Mouse (Mus musculus): Measurements from ENCODE around the gene Ndufa7. TPM values are rescaled to one million over a fixed set of nuclear protein-coding genes. Genes with fewer than 3 reads are reported as not detected.

Ndufa7 gene
- total RNA-seq (2023), result 142 to 168 TPM (median 145 TPM) in 4 replicates

DNA sequence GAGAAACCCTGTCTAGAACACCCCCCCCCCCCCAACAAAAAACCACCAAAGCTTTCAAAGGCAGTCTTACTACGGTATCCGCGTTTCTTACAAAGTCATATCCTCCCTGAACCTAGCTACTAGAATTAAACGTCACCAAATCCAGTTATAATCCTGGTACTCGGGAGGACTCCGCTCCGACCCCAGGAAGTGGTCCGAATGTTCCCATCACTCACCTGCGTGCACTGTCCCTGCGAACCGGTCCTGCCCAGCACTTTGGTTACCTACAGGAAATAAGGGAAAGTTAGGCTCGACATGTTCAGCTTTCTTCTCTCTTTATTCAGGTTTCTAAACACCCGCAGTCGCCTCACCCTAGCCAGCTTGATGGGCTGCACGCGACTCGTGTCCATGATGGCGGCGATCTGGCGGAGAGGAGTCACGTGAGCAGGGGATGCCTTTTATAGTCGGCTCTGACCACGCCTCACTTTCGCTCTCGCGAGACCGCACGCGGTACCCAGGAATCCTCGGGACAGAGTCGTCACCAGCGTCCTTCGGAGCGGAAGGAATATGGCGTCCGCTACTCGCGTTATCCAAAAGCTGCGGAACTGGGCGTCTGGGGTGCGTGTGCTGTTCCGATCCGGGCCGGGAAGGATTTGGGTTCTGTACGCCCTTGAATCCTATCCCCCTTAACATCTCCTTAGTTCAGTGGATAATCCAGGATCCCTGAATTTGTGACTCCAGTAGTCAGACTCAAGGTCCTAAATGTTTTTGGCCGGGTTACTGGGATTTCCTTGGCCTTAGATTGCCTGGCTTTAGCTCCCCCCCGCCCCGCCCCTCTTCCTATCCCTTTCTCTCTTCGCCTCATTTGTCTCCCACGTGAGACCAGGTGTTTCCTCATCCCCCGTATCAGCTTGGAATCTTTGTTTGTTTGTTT, at the start of gene Ndufa7, which contains the start of gene Rps28:
TSS of gene Ndufa7 (plus strand) at position 489 of the 913 bp plus-strand sequence.
TSS of gene Rps28 (minus strand) at position 479 of the 913 bp plus-strand sequence.

DNA sequence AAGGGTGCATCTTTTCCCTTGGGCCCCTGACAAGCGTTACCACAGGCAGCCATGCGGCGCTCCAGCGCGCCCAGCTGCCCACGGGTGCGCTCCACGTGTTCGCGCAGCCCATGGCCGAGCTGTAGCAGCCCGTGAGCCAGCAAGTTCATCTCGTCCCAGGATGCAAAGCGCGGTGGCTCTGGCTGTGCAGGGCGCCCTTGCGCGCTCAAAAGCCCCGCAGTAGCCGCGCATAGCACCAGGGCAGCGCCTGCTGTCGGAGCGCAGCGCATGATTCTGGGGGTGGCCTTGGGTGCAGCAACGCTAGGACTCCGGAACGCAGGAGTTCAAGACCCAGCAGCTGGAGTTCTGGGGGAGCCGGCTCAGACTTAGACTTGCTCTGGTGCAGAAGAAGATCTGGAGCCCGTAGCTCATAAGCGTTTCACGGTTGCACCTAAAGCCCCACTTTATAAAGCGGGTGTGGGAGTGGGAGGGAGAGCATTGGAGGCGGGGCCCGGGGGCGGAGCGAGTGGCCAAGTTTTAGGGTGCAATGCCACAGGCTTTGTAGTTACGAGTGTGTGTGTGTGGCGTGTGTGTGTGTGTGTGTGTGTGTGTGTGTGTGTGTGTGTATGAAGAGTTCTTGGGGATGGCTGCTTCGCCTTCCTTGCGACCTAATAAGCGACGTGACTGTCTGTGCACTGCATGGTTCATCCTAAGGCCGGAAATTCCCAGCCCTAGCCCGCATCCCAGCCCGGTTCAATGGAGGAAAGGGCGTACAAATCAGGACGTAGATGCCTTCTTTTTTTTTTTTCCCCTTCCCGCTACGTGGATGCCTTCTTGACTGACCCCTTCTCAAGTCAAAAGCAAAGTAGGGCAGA, 43.0 kb upstream of the Ndufa7 start, which contains the start of gene Angptl4:
TSS of gene Angptl4 (minus strand) at position 707 of the 854 bp plus-strand sequence.

DNA sequence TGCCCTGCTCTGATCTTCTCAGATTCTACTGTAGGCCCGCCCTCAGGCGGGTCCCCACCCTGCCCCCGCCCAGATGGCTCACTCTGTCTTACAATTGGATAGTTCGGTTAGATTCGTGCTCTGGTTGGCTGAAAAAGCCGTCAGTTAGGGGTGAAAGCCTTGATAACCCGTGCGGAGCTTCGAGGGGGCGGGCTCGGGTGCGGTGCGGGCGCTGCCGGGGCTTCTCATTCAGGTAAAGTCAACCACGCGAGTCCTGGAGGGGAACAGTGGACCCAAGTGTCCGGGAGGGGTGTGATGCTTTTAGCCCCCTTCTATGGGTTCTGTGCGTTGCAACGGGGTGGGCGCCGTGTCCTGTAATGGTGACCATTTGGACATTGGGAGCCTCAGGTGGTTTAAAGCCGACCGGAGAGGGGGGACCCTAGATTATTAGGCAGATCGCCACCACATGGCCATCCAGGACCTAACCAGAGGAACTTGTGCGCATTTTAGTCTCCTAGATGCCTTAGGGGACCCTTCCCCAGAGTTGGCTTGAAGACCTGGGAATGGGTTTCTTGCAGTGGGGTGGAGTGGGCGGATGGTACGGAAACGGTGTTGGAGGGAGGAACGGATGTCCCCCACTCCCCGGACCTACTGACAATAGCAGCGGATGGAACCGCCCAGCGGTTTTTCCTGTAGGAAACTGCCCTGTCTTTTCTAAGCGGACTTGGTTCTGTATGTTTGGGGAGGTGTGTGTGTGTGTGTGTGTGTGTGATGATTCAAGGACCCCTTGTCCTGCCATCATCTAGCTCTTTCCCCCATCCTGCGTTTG, 13.8 kb upstream of the Ndufa7 start, which contains the start of gene Kank3:
TSS of gene Kank3 (plus strand) at position 186 of the 808 bp plus-strand sequence.

DNA sequence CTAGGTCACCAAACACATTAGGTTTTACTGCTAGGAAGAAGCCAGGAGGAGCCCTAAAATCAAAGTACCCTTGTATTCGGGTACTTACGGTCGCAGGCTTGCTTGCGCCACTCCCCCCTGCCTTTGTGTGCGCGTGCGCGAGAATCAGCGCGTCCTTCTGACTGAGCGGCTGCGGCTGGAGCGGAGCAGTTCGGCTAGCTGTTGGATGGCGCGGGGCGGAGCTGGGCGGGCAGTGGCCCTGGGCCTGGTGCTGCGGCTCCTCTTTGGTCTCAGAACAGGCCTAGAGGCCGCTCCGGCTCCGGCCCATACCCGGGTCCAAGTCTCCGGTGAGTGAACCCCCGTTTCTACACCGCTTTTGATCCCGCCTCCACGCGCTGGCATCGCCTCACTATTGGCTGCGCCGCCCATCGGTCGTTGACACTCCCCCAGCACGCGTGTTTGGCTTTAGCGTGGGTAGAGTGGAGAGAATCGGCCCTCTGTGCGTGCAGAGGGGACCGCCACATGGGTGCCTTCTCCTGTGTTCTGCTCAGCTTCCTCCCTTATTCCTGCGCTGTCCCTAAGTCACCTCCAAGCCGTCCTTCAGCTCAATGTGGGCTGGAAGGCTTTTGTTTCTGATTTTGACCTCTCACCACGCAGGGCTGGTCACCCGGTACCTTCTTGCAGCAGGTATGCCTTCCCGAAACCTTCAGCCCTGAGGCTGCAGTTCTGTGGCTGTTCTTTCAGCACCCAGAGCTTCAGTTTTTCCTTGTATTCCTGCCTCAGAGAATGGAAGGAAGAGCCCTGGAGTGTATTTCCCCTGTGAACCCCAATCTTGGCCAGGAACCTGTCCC, 18.8 kb downstream of the Ndufa7 start, which contains the start of gene Cd320:
TSS of gene Cd320 (plus strand) at position 126 of the 830 bp plus-strand sequence.

DNA sequence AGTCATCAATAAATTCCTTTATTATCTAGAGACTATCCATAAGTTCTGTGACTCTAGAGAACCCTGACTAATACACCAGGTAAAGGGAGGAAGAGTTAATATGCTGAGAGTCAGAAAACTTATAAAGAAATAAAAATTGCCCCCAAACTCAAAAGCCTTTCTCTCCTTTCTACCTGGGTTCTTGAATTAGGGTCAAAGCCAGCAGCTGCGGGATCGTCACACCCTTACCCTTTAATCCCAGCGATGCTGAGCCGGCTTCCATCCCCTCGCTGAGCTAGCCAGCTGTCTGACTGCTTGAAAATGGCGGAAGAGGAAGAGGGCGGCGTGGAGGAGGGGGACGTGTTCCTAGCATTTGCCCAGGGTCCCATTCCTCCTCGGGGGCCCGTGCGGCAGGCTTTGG, 49.2 kb downstream of the Ndufa7 start, which contains the start of gene Gm7029:
TSS of gene Gm7029 (plus strand) at position 301 of the 400 bp plus-strand sequence.

Other genes with a start within 250 kb of the Ndufa7 start
- gene Zfp414, start 195.5 kb upstream of the Ndufa7 start, total RNA-seq (2023), result 34.4 to 37.6 TPM (median 36.0 TPM) in 4 replicates
- gene Pram1, start 186.5 kb upstream of the Ndufa7 start, total RNA-seq (2023), result 0.91 to 3.0 TPM (median 2.3 TPM) in 3 of 4 replicates, not detected in the other
- 368 to 402 TPM (median 383 TPM) in 4 replicates for gene Hnrnpm, start 137.7 kb upstream of the Ndufa7 start, total RNA-seq (2023)
- 42.0 to 48.3 TPM (median 44.9 TPM) in 4 replicates for gene March2, start 105.9 kb upstream of the Ndufa7 start, total RNA-seq (2023)
- gene Rab11b, start 64.0 kb upstream of the Ndufa7 start, total RNA-seq (2023), result 193 to 221 TPM (median 217 TPM) in 4 replicates
- 0.42 to 0.43 TPM in 2 of 4 replicates, not detected in the others for gene Angptl4, start 42.7 kb upstream of the Ndufa7 start, total RNA-seq (2023)
- gene Kank3, start 14.1 kb upstream of the Ndufa7 start, total RNA-seq (2023), result 1.8 to 3.6 TPM (median 2.5 TPM) in 4 replicates
- 3,326 to 3,462 TPM (median 3,401 TPM) in 4 replicates for gene Rps28, start within 50 bp of the Ndufa7 start, total RNA-seq (2023)
- gene Cd320, start 18.5 kb downstream of the Ndufa7 start, total RNA-seq (2023), result 3.6 to 7.8 TPM (median 5.2 TPM) in 4 replicates
- not detected in 4 replicates for gene Gm7029, start 49.3 kb downstream of the Ndufa7 start, total RNA-seq (2023)
- 2.4 to 6.4 TPM (median 2.6 TPM) in 4 replicates for gene Kifc1, start 66.1 kb downstream of the Ndufa7 start, total RNA-seq (2023)
- gene Platr17, start 80.6 kb downstream of the Ndufa7 start, total RNA-seq (2023), result 0.75 to 0.94 TPM in 2 of 4 replicates, not detected in the others
- 43.7 to 52.6 TPM (median 49.3 TPM) in 4 replicates for gene Daxx, start 84.8 kb downstream of the Ndufa7 start, total RNA-seq (2023)
- 431 to 449 TPM (median 436 TPM) in 4 replicates for gene Tapbp, start 91.3 kb downstream of the Ndufa7 start, total RNA-seq (2023)
- 37.5 to 42.9 TPM (median 39.2 TPM) in 4 replicates for gene Zbtb22, start 91.3 kb downstream of the Ndufa7 start, total RNA-seq (2023)
- gene Rgl2, start 105.0 kb downstream of the Ndufa7 start, total RNA-seq (2023), result 169 to 183 TPM (median 181 TPM) in 4 replicates
- gene Pfdn6, start 115.8 kb downstream of the Ndufa7 start, total RNA-seq (2023), result 55.2 to 64.5 TPM (median 58.4 TPM) in 4 replicates
- 37.1 to 42.6 TPM (median 40.1 TPM) in 4 replicates for gene Wdr46, start 116.1 kb downstream of the Ndufa7 start, total RNA-seq (2023)
- gene B3galt4, start 126.9 kb downstream of the Ndufa7 start, total RNA-seq (2023), result 3.9 to 6.1 TPM (median 5.8 TPM) in 4 replicates
- 86.2 to 102 TPM (median 93.0 TPM) in 4 replicates for gene Vps52, start 131.2 kb downstream of the Ndufa7 start, total RNA-seq (2023)
- gene Rps18, start 131.4 kb downstream of the Ndufa7 start, total RNA-seq (2023), result 1,434 to 1,528 TPM (median 1,474 TPM) in 4 replicates
- 2,712 to 3,144 TPM (median 2,852 TPM) in 4 replicates for gene H2-K1, start 175.8 kb downstream of the Ndufa7 start, total RNA-seq (2023)
- gene Ring1, start 200.1 kb downstream of the Ndufa7 start, total RNA-seq (2023), result 31.0 to 45.2 TPM (median 32.4 TPM) in 4 replicates
- 122 to 144 TPM (median 136 TPM) in 4 replicates for gene H2-Ke6, start 203.5 kb downstream of the Ndufa7 start, total RNA-seq (2023)
- gene Slc39a7, start 207.1 kb downstream of the Ndufa7 start, total RNA-seq (2023), result 63.8 to 91.4 TPM (median 78.7 TPM) in 4 replicates
- gene Rxrb, start 207.2 kb downstream of the Ndufa7 start, total RNA-seq (2023), result 106 to 119 TPM (median 119 TPM) in 4 replicates
- gene Col11a2, start 214.9 kb downstream of the Ndufa7 start, total RNA-seq (2023), result 4.3 to 8.8 TPM (median 5.6 TPM) in 4 replicates